Mouse (Mus musculus) embryo, embryonic 9.5 days (tissue): ENCODE measurements at regions not wholly inside any gene's neighbourhood (a gene's known extent, or its start where the extent isn't known, plus 50 kb on each side); places are given as distances from the start of the nearest gene placed in this dataset.
A peak's percentile ranks its signal among the peaks of the same experiment; 100 is the strongest.

Experiments used
- DNase-seq: peaks from one replicate; pipeline ENCODE4 v3.0.0-alpha.2; 2017; ENCODE audit errors: extremely low spot score

DNA sequence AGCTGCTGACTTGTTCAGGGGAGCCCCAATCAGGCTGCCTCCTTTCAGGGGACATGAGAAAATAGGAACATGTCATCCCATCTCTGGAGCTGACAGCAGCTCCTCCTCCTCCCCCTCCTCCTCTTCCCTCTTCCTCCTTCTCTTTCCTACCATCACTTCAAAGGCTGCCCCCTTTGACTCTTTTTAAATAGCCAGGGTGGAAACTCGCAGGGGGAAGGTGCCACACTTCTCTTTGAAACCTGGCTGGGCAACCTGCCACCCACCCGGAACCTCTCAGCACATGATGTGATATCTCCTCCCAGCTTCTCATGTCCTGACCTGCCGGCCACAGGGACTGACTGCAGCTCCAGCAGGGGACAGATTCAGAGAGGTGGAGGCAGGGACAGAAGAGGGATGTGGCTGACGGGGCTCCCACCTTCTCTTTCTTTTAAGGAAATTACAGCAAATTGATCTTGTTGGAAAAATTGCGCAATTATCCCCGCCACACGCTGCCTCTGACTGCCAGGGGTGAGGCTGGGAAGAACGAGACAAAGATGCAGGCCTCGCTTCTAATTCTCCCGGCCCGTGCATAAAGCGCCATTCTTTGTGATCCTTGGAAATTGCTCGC, 399.6 kb upstream of the Kazn start:
- DNase-seq: no peak

DNA sequence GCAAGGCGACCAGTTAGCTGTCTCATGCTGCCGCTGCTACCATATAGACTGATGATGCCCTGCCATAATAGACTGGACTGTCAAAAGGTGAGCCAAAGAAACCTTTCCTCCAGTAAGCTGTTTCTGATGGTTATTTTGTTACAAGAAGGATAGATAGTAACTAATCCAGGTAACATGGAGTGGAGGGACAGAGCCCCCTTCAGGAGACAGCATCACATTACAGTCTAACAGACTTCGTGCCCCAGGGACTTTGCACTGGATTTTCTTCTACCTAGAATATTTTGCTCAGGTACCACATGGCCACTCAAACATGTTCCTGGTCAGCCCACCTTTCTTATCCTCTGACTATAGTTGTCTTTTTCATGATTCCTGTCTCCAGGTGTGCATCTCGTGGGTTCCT, 398.9 kb upstream of the Kazn start:
- no peak for DNase-seq

DNA sequence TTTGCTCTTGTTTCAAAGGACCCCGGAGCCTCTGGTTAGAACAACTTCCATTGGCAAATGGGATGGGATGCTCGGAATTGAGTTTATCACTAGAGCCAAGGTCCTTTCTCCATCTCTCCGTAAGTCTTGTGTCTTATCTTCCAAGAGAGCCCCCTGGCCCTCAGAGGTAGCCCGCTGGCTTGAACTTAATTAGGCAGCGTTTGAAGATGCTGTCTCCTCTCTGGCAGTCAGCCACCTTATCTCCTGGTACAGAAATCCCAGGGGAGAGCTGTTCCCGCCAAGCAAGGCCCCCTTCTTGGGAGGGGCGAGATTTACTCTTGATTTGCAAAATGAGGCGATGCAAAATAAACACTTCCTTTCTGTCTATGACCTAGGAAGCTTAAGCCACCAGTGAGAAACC, 395.2 kb upstream of the Kazn start:
- no peak for DNase-seq

DNA sequence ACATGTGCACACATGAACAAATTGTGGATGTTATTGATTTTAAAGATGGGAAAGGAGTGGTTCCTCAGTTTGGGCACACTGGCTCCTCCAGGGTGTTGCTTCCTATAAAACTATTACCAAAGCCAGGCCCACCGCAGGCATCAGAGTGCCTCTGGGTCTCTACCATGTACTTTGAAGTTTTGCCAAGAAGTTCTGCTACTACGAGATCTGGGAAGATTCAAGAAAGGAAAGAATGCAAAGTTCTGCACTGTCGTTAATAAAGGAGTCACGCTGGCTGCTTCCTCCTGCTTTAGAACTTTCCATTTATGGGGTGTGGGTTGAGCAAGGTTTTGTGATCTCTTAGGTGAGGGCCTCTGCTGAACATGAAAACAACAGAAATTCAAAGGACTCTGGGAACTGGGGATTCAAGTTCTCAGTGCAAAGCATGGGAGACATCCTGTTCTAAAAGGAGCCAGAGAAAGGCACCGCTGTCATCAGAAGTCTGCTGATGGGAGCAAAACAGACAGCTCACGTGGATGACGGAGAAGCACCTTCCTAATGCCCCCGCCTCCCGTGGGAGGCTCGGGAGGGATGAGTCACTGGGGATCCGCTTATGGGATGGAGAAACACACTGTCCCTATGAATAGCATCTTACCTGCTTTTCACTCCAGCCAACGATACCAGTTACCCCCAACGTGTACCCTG, 394.6 kb upstream of the Kazn start:
- DNase-seq: no peak

DNA sequence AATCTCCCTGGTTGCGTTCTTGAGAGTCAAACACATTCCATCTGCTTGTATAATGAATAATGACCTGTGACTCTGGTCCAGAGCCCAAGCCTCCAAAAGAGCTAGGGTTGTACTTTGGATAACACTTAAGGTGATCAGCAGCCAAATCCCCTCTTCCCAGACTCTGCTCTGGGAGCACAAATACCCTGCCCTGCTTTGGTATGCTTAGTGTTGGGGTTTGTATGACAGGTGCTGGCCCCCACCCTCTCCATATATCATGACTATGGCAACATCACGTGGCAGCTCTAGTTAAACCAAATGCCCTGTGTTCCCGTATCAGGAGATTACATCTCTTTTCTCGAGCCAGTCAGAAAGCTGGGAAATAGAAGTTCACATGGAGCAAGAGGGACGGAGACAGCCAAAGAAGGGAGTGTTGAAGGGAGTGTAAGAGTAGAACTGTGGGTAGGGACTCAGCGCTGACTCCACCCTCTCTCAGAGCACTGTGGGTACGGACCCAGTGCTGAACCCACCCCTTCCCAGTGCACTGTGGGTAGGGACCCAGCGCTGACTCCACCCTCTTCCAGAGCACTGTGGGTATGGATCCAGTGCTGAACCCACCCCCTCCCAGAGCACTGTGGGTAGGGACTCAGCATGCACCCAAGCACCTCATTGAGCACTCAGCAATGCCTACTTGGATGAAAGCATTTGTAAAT, 387.4 kb upstream of the Kazn start:
- no peak for DNase-seq

DNA sequence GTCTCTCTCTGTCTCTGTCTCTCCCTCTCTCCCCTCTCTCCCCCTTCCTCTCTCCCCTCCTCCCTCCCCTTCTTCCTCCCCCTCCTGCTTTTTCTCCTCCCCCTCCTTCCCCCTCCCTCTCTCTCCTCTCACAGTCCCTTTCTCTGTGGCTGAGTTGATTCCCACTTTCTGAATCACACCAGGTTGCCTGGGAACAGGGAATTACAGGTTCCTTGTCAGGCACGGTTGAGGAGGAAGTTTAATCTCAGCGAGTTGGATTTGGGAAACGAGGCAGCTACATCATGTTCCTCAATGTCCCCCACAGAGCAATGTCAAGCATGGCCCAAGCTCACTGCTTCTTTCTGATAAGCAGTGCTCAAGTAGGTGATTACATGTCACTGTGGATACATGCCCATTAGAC, 386.3 kb upstream of the Kazn start:
- no peak for DNase-seq

DNA sequence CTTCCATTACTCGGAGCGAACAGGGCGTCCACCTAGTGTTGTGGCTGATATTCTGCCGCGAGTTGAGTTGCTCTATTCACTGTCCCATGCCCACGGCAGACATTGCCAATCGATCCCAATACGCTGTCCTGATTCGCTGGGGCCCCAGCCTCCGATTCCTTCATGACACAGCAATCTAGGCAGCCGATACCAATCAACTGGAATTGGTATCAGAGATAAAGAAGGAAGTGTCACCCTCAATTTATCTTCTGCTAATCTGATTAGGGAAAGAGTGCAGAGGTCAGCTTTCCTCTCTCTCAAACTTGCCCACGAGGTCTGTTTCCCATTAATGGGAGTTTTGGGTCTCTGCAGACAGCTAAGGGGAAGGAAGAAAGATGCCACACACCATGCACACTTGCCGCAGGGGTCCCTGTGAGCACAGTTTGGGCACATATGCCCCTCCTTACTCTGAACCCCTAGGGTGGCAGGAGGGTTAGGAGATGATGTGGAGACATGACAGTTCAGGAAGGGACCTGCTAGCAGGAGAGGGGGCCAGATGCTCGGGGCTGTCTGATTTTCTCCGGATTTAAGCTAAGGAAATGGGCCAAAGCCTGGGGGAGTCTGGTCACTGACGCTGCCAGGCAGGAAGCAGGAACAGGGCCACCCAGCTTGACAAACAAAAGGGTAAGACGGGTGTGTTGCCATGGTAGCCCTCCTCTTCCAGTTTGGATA, 383.1 kb upstream of the Kazn start:
- peak; percentile 60 for DNase-seq

DNA sequence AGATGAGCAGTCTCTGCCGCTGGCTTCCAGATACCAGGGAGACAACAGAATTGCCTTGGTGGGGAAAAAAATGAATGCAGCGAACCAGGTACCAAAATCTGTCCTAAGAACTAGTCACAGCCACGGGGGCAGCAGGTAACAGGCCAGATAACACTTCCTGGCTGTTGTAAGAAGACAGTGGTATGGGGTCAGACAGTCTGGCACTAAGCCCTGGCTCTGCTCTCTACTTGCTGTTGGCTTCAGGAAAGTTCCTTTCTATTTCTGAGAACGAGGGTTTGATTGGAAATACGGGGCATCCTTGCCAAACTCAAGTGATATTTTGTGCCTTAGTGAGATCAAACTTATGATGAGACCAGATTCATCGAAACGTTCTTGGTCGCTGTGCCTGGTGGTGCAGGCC, 380.2 kb upstream of the Kazn start:
- DNase-seq: no peak

DNA sequence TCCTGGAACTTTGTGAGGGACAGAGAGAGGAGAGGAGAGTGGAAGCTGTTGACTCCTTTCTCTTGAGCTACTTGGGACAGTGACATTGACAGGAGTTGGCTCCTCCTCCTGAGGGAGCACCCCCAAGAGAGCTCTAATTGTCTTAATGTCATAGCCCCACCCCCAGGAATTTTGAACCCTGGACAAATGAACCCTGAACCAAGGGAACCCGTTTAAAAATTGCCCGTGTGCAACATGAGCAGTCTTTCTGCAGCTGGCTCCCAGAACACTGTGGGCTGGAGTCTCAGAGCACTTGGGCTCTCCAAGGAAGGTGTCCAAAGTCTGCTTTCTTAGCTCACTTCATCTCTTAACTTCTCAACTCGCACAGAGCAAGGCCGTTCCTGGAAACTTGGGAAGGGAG, 379.6 kb upstream of the Kazn start:
- no peak for DNase-seq

DNA sequence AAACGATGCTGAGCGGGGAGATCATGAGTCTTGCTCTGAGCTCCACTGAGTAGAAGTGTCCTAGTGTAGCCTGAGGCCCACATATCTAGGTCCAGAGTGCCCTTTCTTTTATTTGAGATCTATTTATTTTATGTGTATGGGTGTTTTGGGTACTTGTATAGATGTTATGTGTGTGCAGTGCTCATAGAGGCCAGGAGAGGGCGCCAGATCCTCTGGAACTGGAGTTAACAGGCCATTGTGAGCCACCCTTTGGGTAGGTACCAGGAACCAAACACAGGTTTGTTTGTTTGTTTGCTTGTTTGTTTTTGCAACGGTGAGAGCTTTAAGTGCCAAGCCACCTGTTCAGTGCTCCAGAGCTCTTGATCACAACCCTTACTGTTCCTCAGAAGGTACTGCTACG, 378.5 kb upstream of the Kazn start:
- no peak for DNase-seq

DNA sequence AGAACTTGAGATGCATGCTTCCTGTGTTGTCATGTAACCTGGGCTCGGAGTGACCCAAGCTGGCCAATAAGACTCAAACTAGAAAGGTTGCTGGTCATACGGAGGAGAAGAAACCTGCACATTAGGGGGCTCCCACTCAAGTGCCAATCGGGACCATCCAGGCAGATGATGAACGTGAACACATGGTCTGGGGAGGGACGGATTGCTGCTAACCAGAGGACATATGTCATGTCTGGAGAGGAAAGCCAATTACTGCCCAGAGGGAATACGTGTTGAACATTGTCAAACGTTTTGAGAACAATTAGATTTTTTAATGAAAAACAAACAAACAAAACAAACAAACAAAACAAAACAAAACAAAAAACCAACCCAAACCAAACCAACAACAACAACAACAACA, 377.7 kb upstream of the Kazn start:
- DNase-seq: no peak

DNA sequence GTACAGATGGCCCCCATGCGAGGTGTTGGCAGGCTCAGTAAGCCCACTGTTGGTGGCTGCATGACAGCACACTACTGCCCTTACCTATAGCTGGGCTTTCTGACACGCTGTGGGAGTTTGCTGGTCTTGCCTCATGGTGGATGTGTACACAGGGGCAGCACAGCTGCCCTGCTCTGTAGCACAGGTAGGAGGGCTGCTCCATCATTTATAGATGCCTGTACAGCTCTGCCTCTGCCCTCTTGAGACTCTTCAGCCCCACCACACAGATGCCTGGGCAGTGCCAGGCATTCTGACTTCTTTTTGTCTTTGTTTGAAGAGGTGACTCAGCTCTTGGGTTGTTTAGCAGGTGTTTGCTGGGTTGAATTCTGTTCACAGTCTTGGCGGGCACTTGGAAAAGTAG, 365.9 kb upstream of the Kazn start:
- no peak for DNase-seq

DNA sequence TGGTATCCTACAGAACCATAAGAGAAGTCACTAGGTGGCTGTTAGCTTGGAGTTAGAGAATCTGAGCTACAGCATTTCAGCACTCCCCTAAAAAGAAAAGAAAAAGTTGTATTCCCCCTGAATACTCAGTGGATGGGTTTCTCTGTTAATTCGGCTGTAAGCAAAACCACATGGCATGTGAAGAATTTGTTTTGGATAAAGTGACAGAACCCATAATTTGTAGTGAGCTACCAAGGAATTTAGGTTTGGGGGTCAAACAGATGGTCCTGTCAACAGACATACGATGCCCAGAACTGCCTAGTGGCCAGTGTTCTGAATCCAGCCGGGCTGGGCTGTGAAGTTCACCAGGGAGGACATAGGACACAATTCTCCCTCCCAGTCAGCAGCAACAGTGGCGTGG, 358.0 kb upstream of the Kazn start:
- no peak for DNase-seq

DNA sequence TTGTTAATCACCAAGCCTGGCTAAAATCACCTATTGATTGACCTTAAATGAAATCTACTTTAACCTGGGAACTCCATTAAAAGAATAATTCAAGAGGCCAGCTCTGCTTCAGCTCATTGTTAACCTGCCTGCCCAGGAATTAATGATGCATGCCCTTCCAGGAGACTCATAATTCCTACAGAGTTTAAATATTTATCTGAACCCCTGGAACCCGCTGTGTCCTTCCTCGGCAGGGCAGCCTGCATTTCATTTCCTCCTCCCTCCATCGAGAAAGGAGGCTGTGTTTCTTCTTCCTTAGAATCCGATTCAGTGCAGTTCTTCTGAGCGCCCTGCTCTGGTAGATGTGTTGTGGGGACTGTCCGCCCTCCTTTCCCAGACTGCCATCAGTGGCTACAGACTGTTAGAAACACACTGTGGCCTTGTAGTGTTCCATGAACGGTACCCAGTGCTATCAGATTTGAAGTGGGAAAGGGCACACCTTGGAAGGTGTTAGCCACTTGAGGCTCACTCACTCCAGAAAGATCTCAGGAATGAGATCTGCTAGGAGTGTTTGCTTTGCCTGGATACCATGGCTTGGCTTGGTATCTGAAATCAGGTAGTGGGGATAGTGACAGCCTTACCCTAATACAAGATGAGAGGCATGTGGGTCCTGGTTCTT, 350.0 kb upstream of the Kazn start:
- no peak for DNase-seq

DNA sequence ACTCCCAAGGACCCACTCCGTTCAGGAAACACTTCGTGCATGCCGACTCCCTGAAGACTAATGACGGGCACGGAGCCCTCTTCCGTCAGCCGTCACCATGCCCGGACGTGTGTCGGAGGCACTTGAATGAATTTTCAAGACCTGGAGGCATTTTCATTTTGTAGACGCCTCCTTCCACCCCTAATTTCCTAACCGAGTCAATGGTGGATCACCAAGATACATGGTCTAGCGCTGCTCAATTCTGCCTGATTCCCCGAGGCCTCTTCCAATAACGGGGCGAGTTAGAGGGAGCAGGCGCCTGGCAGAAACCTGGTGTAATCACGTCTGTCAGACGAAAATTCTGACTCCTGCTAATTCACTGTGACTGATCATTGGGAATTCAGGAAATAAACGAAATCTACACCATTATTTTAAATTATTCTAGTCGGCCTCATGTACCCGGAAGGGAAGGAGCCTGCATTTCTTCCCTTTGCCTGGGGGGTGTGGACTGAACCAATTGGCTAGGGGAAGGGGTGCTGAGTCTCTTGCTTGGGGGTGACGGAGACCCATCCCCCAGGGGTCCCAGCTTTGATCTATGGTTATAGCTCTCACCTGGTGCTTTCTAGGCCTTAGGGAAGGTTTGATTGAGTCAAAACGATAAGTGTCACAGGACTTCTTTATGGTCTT, 349.4 kb upstream of the Kazn start:
- no peak for DNase-seq

DNA sequence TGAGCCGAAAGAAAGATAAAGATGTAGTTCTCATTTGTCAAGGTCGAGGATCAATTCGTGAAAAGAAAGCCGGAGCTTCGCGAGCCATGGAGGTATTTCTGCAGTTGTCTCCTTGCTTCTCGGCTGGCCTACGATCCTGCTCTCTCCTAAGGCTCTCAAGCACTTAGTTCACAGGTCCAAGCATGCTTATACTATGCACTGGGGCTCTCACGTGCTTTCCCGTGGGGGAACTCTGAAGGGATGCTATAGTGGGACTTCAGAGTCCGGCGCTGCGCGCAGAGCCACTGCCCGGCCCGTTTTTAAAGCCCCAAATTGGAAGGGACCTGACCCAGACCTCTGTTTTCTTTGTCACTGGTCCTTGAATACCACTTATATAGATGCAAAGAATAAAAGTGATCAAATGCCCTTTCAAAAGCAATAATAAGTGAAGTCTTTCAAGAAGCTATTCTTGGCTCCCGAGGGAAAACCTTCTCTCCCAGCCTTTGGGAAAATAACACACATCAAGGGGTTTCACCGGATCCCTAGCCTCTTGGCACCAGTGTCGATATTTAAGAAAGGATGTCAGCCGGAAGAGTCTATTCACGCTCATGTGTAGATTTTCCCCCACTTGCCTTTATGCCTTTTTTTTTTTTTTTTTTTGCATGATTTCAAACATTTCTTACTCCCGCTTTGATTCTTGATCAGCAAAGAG, 348.3 kb upstream of the Kazn start:
- no peak for DNase-seq

DNA sequence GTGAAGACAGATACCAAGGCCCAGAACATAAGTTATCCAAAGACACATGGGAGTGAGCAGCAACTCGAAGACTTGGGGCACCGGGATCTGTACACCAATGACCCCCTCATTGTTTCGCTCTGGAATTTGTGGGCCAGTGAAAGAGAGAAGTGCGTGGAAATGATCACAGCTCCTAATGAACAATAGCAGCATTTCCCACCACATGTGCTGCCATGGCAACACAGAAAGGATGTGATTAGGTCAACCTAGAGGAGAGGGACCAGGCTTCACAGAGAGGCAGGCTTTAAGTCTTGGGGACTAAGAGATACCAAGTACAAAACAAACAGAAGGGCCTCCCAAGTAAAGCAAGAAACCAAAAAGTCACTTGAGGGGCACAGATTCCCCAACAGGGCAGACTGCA, 339.3 kb upstream of the Kazn start:
- no peak for DNase-seq

DNA sequence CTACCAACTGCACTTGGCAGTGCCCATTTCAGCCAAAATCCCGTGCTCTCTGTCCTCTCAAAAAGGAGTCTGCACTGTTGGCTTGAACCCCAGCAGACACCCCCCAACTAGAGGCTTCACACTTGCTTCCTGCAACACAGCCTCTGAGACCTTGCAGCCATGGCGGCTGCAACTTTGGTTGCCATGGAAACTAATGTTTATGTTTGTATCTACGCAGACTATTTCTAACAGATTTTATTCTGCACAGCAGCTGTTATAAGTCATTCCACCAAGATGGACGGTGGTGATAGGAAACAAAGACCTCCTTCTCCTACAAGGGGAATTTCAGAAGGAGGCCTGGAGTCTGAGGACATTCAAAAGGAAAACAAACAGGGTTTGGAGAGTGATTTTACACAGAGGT, 338.3 kb upstream of the Kazn start:
- DNase-seq: no peak

DNA sequence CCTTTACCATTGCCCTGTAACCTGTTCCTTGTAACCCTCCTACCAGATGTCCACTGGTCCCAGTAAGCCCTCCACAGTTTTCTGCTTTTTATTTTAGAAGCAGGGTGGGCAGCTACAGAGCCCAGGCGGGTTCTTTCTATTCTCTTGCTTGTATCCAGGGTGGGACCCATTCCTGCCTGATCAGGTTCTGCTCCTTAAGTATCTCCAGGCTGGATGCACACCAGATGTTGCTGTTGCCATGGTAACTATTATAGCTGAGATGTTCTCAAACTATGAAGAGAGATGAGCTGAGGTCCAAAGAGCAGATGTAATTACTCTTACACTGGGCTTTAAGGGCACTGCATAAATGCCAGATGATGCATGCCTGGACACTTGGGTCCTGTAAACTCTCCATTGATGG, 335.3 kb upstream of the Kazn start:
- DNase-seq: no peak

DNA sequence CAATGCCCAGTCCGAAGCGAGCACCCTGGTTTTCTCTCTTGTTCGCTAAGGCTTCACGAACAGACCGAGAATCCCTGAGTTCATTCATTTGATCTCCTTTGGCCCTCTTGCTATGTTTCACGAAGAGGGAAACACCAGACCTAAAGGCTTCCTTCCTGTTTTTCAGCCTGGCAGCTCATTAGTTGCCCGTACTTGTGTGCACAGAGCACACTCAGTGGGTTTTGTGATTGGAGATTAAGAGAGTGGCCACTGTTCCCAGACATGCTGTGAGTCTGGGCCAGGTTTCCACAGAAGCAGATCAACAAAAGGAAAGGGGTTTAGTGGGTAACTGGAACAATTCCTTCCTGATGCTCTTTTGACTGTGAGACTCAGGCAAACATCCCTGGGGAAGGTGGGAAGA, 331.5 kb upstream of the Kazn start:
- no peak for DNase-seq

DNA sequence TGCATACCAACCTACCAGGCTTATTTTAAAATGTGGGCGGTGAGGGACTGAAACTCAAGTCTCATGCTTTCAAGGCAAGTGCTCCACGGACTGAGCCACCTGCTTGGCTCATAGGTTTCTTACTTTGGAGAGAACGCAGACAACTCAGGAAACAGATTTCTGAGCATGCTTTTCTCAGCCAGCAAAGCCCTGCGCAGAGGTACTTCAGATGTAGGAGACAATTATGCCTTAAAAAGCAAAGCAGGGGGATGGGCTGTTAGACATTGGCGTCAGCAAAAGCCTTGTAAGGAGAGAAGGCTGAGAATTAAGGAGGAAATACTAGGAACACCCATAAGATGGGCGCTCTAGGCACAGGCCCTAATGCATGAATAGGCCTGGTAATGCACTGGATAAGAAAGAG, 329.4 kb upstream of the Kazn start:
- no peak for DNase-seq
